Mouse (Mus musculus) embryonic fibroblast, embryonic 13.5 days (primary cell): ENCODE measurements at regions not wholly inside any gene's neighbourhood (a gene's known extent, or its start where the extent isn't known, plus 50 kb on each side); places are given as distances from the start of the nearest gene placed in this dataset.

ENCODE experiments used
- CTCF ChIP-seq: IDR thresholded peaks from 2 replicates; pipeline ENCODE4 v1.5.1; 2011; ENCODE audit warnings: mild to moderate bottlenecking, control low read depth, low read length, moderate library complexity, borderline replicate concordance; ENCODE audit not compliant: insufficient read depth
- POLR2A ChIP-seq: IDR thresholded peaks from 2 replicates; pipeline ENCODE4 v1.6.1; 2011; ENCODE audit warnings: low read depth, mild to moderate bottlenecking, control low read depth, low read length, moderate library complexity

GRCm38 (mm10) chr2:9409075-9409474, 472.0 kb upstream of the 4930412O13Rik start:
- TF ChIP-seq POLR2A (no peak), CTCF (no peak)
